Mouse (Mus musculus): Measurements from ENCODE around the gene Cbln1. TPM values are rescaled to one million over a fixed set of nuclear protein-coding genes. Genes with fewer than 3 reads are reported as not detected.
A peak's percentile ranks its signal among the peaks of the same experiment; 100 is the strongest.

Gene Cbln1
- polyA plus RNA-seq, 1 experiment from 2014 or later: 36.6 TPM

DNA sequence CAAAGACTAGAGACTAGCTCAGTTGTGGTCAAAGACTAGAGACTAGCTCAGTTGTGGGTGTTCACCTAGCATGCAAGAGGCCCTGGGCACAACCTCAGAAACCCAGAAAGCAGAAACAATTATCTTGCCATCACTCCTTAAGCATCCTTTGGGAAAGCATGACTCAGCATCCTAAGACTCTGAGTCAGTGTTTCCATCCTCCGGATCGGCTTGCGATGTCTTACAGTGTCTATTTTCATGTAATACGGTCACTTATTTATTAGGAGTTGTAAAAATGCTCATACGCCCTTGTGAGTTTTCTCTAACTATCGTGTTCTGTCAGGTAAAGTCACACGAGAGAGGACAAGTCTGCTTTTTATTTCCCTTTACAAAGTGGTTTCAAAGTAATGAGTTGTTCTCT lies 24.1 kb upstream of the Cbln1 start:
- H3K4me1 ChIP-seq (ENCODE audit: control insufficient read depth, insufficient read depth, low read length): no peaks in the 10 kb centered on the region
- H3K9me3 ChIP-seq (ENCODE audit: control insufficient read depth, low read length): no peaks in the 10 kb centered on the region
- no peaks in the 10 kb centered on the region for H3K36me3 ChIP-seq (ENCODE audit: control insufficient read depth, insufficient read depth, low read length)
- no peak overlapping the region for H3K4me2 ChIP-seq (ENCODE audit: low read depth, low read length)
- H3K9ac ChIP-seq (replicated peaks; ENCODE audit: low read depth, low read length): no peak overlapping the region
- WGBS: 88% methylated on average over 7 of the region's 7 CpGs
- no peak overlapping the region for H3K27ac ChIP-seq (ENCODE audit: low read depth, low read length)
- no peak overlapping the region for H3K4me3 ChIP-seq (ENCODE audit: low read depth, low read length)
- ATAC-seq (ENCODE audit: low read depth): no peak
- no peaks in the 10 kb centered on the region for H3K27me3 ChIP-seq (ENCODE audit: control insufficient read depth, insufficient read depth, low read length)

DNA sequence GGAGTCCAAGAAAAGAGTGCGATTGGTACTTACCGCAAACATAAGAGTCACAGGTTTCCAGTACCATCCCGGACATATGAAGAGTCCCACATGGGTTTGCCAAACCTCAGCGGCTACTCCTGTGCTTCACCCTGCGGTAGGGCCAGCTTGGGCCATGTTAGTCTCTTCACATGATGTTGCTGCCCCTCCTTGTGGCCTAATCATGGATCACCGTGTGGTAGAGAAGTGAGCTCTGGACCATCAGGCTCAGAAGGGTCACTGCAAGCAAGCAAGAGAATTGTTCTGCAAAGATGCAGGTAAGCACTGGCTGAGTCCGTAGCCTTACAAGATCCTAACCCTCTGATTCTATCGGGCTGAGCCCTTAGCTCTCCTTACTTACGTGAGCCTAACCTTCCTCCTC lies 22.5 kb upstream of the Cbln1 start:
- WGBS: 85% methylated on average over 9 of the region's 9 CpGs
- Histone ChIP-seq H3K4me1 (ENCODE audit: control insufficient read depth, insufficient read depth, low read length) (no peaks in the 10 kb centered on the region), H3K27me3 (ENCODE audit: control insufficient read depth, insufficient read depth, low read length) (no peaks in the 10 kb centered on the region), H3K27ac (ENCODE audit: low read depth, low read length) (no peak overlapping the region), H3K36me3 (ENCODE audit: control insufficient read depth, insufficient read depth, low read length) (no peaks in the 10 kb centered on the region), H3K4me3 (ENCODE audit: low read depth, low read length) (no peak overlapping the region), H3K9ac (replicated peaks; ENCODE audit: low read depth, low read length) (no peak overlapping the region), H3K9me3 (ENCODE audit: control insufficient read depth, low read length) (no peaks in the 10 kb centered on the region), H3K4me2 (ENCODE audit: low read depth, low read length) (no peak overlapping the region)
- no peak for ATAC-seq (ENCODE audit: low read depth)

DNA sequence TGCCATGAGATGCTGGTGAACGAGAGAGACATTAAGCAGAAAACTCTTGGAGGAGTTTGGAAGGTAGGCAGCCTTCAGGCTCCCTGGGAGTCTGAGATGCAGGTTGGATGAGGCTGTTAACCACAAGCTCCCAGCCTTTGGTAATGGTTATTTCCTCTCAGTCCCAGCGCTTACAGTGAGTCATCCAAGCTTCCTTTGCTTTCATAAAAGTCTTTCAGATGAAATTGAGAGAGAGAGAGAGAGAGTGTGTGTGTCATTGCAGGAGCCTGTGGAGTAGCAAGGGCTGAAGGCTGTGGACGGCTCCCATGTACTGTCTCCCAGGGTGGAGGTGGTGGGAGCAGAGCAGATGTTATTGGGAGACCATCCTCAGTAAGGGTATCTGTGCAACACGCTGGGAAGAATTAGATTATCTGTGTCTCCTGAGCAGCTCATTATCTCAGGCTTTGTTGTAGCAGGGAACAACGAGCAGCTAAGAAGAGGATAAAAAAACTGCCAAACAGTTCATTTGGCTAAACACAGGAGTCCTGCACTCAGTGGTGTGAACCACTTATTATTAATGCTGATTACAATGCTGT lies 17.5 kb upstream of the Cbln1 start:
- no peak for ATAC-seq (ENCODE audit: low read depth)
- H3K36me3 ChIP-seq (ENCODE audit: control insufficient read depth, insufficient read depth, low read length): no peaks in the 10 kb centered on the region
- H3K27ac ChIP-seq (ENCODE audit: low read depth, low read length): no peak overlapping the region
- H3K9me3 ChIP-seq (ENCODE audit: control insufficient read depth, low read length): no peaks in the 10 kb centered on the region
- no peak overlapping the region for H3K4me3 ChIP-seq (ENCODE audit: low read depth, low read length)
- H3K4me1 ChIP-seq (ENCODE audit: control insufficient read depth, insufficient read depth, low read length): no peaks in the 10 kb centered on the region
- no peaks in the 10 kb centered on the region for H3K27me3 ChIP-seq (ENCODE audit: control insufficient read depth, insufficient read depth, low read length)
- H3K9ac ChIP-seq (replicated peaks; ENCODE audit: low read depth, low read length): no peak overlapping the region
- 65% methylated on average over 5 of the region's 5 CpGs for WGBS
- no peak overlapping the region for H3K4me2 ChIP-seq (ENCODE audit: low read depth, low read length)

DNA sequence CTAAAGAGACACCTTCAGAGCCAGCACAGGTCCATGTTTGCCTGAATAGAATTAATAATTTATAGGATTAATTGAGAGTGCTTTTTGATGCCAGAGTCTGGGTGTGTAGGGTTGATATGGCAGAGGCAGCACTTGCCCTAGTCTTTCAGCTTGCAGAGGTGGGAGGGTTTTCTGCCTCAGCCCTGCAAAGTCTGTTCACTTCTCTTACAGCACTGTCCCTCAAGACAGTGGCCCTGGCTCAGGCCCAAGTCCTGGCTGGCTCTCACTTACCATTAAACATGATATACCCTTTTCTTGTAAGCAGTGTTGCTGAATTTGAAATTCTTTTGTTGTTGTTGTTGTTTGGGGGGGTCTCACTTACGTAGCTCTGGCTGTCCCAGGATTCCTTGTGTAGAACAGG lies 9.0 kb upstream of the Cbln1 start:
- ATAC-seq (ENCODE audit: low read depth): no peak
- no peak overlapping the region for H3K9ac ChIP-seq (replicated peaks; ENCODE audit: low read depth, low read length)
- H3K4me3 ChIP-seq (ENCODE audit: low read depth, low read length): no peak overlapping the region
- H3K36me3 ChIP-seq (ENCODE audit: control insufficient read depth, insufficient read depth, low read length): no peaks in the 10 kb centered on the region
- H3K27ac ChIP-seq (ENCODE audit: low read depth, low read length): no peak overlapping the region
- H3K27me3 ChIP-seq (ENCODE audit: control insufficient read depth, insufficient read depth, low read length): no peaks in the 10 kb centered on the region
- no peaks in the 10 kb centered on the region for H3K4me1 ChIP-seq (ENCODE audit: control insufficient read depth, insufficient read depth, low read length)
- 80% methylated on average over 1 of the region's 1 CpGs for whole genome bisulfite sequencing
- H3K4me2 ChIP-seq (ENCODE audit: low read depth, low read length): no peak overlapping the region
- H3K9me3 ChIP-seq (ENCODE audit: control insufficient read depth, low read length): no peaks in the 10 kb centered on the region

DNA sequence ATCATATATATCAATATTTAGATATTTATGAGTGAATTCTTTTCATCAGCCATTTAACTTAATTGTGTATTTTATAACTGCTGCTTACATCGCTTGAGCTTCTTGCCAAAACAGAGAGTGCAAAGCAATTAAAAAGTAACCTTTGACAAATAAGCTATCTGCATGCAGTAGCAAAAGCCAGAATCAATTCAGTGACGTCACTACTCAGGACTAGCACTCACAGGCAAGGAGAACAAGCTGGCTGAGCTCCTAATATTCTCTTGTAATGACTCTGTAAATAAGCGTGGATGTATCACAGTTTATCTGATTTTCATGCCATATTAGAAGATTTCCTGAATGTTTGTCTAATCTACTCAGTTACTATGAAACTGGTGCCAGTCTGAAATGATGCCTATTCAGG lies 5.8 kb upstream of the Cbln1 start:
- Histone ChIP-seq H3K4me1 (ENCODE audit: control insufficient read depth, insufficient read depth, low read length) (no peaks in the 10 kb centered on the region), H3K36me3 (ENCODE audit: control insufficient read depth, insufficient read depth, low read length) (no peaks in the 10 kb centered on the region), H3K4me3 (ENCODE audit: low read depth, low read length) (no peak overlapping the region), H3K9me3 (ENCODE audit: control insufficient read depth, low read length) (no peaks in the 10 kb centered on the region), H3K4me2 (ENCODE audit: low read depth, low read length) (no peak overlapping the region), H3K27ac (ENCODE audit: low read depth, low read length) (no peak overlapping the region), H3K27me3 (ENCODE audit: control insufficient read depth, insufficient read depth, low read length) (0 out of 2 replicates have a peak, but pooled peaks cover 2% of the 10 kb centered on the region), H3K9ac (replicated peaks; ENCODE audit: low read depth, low read length) (no peak overlapping the region)
- WGBS: 63% methylated on average over 3 of the region's 3 CpGs
- no peak for ATAC-seq (ENCODE audit: low read depth)

DNA sequence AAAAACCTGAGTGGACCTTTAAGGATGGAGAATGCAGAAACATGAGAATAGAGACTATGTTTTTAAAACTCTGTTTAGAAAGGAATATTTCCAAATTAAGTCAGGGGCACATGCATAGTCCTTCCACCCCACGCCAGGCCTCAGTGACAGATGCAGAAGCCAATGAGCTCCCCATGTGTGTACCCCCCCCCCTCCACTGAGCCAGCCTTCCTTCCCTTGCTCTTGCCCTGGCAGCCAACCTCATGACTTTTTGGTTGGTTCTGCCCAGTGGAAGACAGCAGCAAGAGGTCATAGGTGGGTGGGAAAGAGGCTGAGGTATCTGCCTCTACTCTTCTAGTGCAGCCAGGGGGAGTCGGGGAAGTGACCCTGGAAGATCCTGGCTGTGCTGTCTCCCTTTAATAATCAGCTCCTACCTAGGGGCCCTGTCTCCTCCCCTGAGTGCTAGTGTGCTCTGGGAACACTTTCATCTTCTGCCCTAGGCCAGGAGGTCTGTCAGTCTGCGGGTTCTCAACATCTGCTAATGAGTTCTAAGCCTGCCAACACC lies 4.8 kb upstream of the Cbln1 start:
- no peak overlapping the region for H3K9ac ChIP-seq (replicated peaks; ENCODE audit: low read depth, low read length)
- H3K27me3 ChIP-seq (ENCODE audit: control insufficient read depth, insufficient read depth, low read length): 0 out of 2 replicates have a peak, but pooled peaks cover 2% of the 10 kb centered on the region
- H3K36me3 ChIP-seq (ENCODE audit: control insufficient read depth, insufficient read depth, low read length): no peaks in the 10 kb centered on the region
- no peak for ATAC-seq (ENCODE audit: low read depth)
- no peak overlapping the region for H3K4me3 ChIP-seq (ENCODE audit: low read depth, low read length)
- WGBS: 62% methylated on average over 3 of the region's 3 CpGs
- H3K4me2 ChIP-seq (ENCODE audit: low read depth, low read length): no peak overlapping the region
- H3K9me3 ChIP-seq (ENCODE audit: control insufficient read depth, low read length): no peaks in the 10 kb centered on the region
- no peak overlapping the region for H3K27ac ChIP-seq (ENCODE audit: low read depth, low read length)
- no peaks in the 10 kb centered on the region for H3K4me1 ChIP-seq (ENCODE audit: control insufficient read depth, insufficient read depth, low read length)

DNA sequence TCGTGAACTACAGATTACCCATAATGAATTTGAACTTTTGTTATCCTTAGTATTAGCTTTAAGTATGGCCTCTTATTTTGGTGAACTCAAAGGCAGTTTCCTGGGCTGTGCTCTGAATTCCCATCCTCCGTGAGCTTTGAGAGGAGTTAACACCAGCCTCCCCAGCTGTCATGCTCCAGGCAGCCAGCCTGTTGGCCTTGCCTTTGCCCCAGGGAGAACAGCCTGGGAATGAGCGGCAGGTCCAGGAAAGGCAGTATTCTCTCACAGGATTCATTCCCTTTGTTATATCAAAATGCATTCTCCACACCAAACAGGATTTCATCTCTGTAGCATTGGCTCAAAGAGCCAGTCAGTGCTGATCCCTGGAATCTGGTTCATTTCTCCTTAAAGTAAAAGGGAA lies 3.1 kb upstream of the Cbln1 start:
- 35% methylated on average over 3 of the region's 3 CpGs for WGBS
- peaks cover 7% of the 10 kb centered on the region for H3K4me1 ChIP-seq (ENCODE audit: control insufficient read depth, insufficient read depth, low read length)
- peak overlapping the region; percentile 8; the same call in 1 of the 2 replicates for H3K4me2 ChIP-seq (ENCODE audit: low read depth, low read length)
- ATAC-seq (ENCODE audit: low read depth): no peak
- 0 out of 2 replicates have a peak overlapping the region, but pooled peaks have one; percentile 7 for H3K4me3 ChIP-seq (ENCODE audit: low read depth, low read length)
- H3K9me3 ChIP-seq (ENCODE audit: control insufficient read depth, low read length): no peaks in the 10 kb centered on the region
- no peak overlapping the region for H3K27ac ChIP-seq (ENCODE audit: low read depth, low read length)
- H3K36me3 ChIP-seq (ENCODE audit: control insufficient read depth, insufficient read depth, low read length): no peaks in the 10 kb centered on the region
- peaks cover 11% of the 10 kb centered on the region for H3K27me3 ChIP-seq (ENCODE audit: control insufficient read depth, insufficient read depth, low read length)
- H3K9ac ChIP-seq (replicated peaks; ENCODE audit: low read depth, low read length): 0 out of 2 replicates have a peak overlapping the region, but pooled peaks have one; percentile 7

DNA sequence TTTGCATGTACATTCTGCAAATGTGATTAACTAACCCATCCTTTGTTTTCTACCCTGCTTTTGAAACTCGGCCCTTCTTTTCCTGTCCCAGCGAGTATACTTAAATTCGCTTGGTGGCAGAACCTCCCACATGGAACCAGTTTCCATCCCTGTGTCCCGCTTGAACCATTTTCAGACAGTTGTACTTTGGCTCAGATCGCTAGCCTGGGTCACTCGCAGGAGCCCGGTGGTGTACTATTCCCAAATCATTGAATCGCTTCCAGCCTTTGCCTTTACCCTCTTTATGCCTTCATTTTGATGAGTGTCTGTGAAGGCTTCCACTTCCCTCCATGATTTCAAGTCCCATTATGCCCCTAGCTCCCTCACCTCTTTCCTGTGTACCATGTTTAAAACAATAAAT lies 2.0 kb upstream of the Cbln1 start:
- no peaks in the 10 kb centered on the region for H3K9me3 ChIP-seq (ENCODE audit: control insufficient read depth, low read length)
- peaks cover 14% of the 10 kb centered on the region for H3K4me1 ChIP-seq (ENCODE audit: control insufficient read depth, insufficient read depth, low read length)
- no peaks in the 10 kb centered on the region for H3K36me3 ChIP-seq (ENCODE audit: control insufficient read depth, insufficient read depth, low read length)
- no peak overlapping the region for H3K27ac ChIP-seq (ENCODE audit: low read depth, low read length)
- peak overlapping the region; percentile 65 for H3K4me3 ChIP-seq (ENCODE audit: low read depth, low read length)
- H3K4me2 ChIP-seq (ENCODE audit: low read depth, low read length): peak overlapping the region; percentile 90
- 66% methylated on average over 8 of the region's 8 CpGs for WGBS
- ATAC-seq (ENCODE audit: low read depth): no peak
- H3K9ac ChIP-seq (replicated peaks; ENCODE audit: low read depth, low read length): no peak overlapping the region
- peaks cover 14% of the 10 kb centered on the region for H3K27me3 ChIP-seq (ENCODE audit: control insufficient read depth, insufficient read depth, low read length)

DNA sequence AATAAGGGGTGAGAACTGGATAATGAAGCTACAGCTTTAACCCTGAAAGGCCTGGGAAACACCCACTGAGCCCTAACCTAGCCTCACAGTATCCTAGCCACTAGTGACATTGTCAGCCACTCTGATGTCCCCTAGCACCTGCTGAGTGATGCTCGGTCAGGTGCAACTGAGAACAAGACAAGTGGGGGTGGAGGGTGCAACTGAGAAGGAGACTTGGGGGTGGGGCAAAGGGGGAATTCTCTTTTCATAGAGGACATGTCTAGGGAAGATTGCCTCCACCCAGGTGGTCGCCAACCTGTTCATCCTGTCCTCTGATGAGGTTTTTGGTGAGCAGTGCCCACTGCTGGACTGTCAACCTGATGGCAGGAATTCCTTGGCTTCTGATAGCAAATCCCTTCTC lies 1.5 kb upstream of the Cbln1 start:
- H3K9ac ChIP-seq (replicated peaks; ENCODE audit: low read depth, low read length): no peak overlapping the region
- H3K9me3 ChIP-seq (ENCODE audit: control insufficient read depth, low read length): no peaks in the 10 kb centered on the region
- H3K4me1 ChIP-seq (ENCODE audit: control insufficient read depth, insufficient read depth, low read length): peaks cover 16% of the 10 kb centered on the region
- no peak for ATAC-seq (ENCODE audit: low read depth)
- no peaks in the 10 kb centered on the region for H3K36me3 ChIP-seq (ENCODE audit: control insufficient read depth, insufficient read depth, low read length)
- WGBS: 33% methylated on average over 2 of the region's 2 CpGs
- H3K4me2 ChIP-seq (ENCODE audit: low read depth, low read length): peak overlapping the region; percentile 90
- peaks cover 14% of the 10 kb centered on the region for H3K27me3 ChIP-seq (ENCODE audit: control insufficient read depth, insufficient read depth, low read length)
- H3K4me3 ChIP-seq (ENCODE audit: low read depth, low read length): peak overlapping the region; percentile 65
- H3K27ac ChIP-seq (ENCODE audit: low read depth, low read length): no peak overlapping the region
